Mouse (Mus musculus): Measurements from ENCODE around the gene Aox4.

Aox4 gene

GRCm38 (mm10) chr1:58210203-58210602 lies at the start of gene Aox4:
Gene Aox4, plus strand, starts transcription at chr1:58210397.
- peak; percentile 40 to 67 for DNase-seq (ENCODE audit: low spot score in 2 of 2)

DNA sequence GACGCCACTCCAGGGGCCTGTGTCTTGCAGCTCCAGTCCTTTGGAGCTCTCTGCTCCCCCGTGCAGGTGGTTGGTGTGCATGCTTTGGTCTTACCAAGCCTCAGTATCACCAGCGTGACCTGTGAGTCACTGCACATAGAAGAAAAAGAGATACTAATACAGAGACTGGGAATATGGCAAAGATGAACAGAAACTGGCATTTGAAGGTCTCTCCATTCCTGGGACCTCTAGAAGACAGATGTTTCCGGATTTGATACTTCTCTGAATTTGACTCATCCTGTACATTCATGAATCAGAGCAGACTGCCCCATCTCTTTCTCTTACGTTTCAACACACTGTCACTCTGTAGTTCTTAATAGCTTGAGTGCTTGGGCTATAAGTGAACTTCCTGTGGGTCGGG lies 40.3 kb upstream of the Aox4 start:
- no peak for DNase-seq (ENCODE audit: low spot score in 2 of 2)

DNA sequence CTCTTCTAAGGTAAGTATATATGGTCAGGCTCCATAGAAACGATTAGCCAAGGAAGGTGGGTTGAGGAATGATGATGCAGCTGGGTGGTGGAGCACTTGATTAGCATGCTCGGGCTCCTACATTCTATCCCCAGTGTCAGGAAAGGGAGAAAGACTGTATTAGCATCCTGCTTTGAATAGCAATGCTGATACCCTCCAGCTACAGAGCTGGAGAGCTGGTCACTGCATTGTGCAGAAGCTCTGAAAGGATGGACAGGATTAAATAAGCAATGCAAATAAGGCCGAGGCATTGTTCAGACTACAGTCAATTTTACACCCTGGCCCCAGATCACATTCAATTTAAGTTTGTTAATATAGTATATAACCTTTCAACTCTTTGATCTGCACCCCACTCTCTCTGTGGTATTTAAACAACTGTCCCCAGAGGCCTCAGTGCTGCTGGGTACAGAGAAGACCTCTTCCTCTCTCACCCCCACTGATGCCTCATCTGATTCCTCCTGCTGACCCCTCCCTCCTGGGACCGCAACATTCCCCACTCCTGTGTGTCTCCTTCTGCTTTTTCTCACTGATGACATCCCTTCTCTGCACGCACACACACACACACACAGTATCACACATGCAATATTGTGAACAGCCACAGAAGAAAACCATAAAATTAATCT lies 21.6 kb upstream of the Aox4 start:
- no peak for DNase-seq (ENCODE audit: low spot score in 2 of 2)

GRCm38 (mm10) chr1:58194317-58194716 lies 15.9 kb upstream of the Aox4 start:
- DNase-seq (ENCODE audit: low spot score in 2 of 2) = no peak

GRCm38 (mm10) chr1:58194988-58195387 lies 15.2 kb upstream of the Aox4 start:
- DNase-seq (ENCODE audit: low spot score in 2 of 2) = no peak

DNA sequence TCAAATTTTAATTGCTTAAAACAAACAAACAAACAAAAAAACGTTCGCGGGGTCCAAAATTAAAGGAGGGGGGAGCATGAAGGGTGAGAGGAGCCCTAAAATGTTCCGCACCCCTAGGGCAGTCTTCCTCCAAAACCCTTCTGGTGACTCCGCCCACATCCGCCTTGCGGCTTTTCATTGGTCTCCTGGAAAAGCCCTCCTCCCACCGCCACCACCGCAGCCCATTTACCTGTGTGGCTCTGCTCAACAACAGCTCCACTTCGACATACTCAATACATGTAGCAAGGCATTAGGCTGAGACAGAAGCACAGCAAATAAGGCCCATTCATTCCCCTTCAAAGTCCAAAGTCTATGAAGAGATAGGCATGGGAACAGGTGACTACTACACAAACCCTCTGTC lies 14.7 kb upstream of the Aox4 start:
- no peak for DNase-seq (ENCODE audit: low spot score in 2 of 2)

- DNase-seq (ENCODE audit: low spot score in 2 of 2) = no peak
Measured at GRCm38 (mm10) chr1:58197023-58197422, 13.2 kb upstream of the Aox4 start.

DNA sequence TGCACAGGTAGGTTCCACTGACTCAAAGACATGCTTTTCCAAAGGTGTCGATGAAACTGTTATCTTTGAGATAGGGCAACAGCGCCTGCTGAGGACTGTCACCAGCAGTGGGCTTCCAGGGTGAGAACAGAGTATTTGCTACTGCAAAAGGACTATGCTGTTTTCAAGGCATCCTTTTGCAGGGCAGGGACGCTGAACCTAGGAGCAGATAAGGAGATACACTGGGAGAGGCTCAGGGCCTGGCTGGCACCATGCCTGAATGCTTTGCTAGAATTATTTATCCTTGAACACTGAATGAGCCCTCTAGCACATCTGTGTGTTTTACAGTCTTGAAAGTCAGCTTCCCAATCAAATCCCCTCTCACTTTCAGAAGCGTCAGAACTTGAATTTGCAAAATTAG lies 11.8 kb upstream of the Aox4 start:
- no peak for DNase-seq (ENCODE audit: low spot score in 2 of 2)

DNA sequence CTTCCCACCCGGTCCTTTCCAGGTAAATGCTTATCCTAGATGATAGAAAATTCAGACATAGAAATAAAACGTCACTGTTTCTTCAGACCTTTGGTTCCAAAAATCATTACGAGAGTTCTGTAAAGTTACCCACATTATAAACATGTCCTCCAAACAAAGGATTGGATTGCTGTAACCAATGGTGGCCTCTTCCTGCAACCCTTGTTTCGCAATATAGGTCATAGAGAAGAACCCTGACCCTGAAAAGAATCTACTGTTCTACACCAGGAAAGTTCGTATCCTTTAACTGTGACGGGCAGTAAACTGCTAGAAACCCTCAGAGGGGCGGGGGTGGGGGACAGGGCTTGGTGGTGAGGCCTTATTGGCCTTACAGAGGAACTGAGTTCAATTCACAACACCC lies 2.6 kb downstream of the Aox4 start:
- no peak for DNase-seq (ENCODE audit: low spot score in 2 of 2)

- DNase-seq (ENCODE audit: low spot score in 2 of 2) = no peak
Measured at GRCm38 (mm10) chr1:58213838-58214237, 3.6 kb downstream of the Aox4 start.

DNA sequence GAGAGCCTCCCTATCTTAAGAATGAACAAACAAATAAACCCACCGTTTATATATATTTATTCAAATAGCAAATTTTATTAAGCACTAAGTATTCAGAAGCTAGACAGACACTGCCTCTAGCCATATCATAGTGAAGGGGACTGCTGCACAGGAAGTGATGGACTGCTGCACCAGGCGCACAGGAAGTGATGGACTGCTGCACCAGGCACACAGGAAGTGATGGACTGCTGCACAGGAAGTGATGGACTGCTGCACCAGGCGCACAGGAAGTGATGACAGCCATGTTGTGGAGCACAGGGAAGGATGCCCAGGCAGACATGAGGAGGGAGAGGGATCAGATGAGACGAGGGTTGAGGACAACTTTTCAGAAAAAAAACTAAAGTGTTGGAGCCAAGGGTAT lies 5.2 kb downstream of the Aox4 start:
- no peak for DNase-seq (ENCODE audit: low spot score in 2 of 2)

DNA sequence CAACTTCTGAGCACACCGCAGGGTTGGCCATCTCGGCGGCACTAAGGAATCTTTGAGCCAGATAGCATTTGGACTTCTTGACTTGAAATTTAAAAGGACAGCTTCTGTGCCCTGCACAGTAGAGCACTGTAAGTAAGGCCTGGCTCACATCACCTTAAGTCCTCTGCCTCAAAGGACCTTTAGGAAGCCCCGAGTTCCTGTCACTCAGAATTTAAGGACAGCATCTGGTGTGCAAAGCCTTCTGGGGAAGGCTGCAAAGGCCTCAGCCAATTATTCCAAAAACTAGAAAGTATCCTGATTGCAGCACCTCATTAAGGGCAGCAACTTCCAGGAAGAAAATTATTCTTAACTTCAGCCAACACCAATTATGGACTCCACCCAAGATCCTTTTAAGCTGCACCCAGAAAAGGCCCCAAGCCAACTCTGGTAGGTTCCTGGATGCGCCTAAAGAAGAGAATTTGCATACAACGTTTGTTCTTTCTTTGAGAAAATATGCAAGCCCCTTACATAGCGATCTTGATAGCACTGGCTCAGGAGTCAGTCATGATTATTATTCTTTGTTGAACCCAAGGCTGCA lies 5.8 kb downstream of the Aox4 start:
- DNase-seq (ENCODE audit: low spot score in 2 of 2) = no peak

- DNase-seq (ENCODE audit: low spot score in 2 of 2) = no peak
Measured at GRCm38 (mm10) chr1:58221070-58221469, 10.9 kb downstream of the Aox4 start.

GRCm38 (mm10) chr1:58221879-58222278 lies 11.7 kb downstream of the Aox4 start:
- no peak for DNase-seq (ENCODE audit: low spot score in 2 of 2)

DNA sequence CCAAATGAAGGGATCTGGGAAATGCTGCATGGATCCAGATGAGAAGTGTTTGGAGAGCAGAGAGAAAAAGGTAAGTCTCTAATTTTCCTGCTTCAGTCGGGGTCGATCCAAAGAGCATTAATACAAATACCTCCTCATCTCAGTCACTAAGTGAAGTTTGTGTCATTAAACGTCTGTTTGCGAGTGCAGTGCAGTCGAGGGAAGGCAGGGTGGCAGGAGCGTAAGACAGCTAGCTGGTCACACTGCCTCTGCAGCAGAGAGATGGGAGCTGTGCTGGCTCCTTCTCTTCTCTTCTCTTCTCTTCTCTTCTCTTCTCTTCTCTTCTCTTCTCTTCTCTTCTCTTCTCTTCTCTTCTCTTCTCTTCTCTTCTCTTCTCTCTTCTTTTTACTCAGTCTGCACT lies 17.9 kb downstream of the Aox4 start:
- DNase-seq (ENCODE audit: low spot score in 2 of 2) = no peak

GRCm38 (mm10) chr1:58228916-58229315 lies 18.7 kb downstream of the Aox4 start:
- no peak for DNase-seq (ENCODE audit: low spot score in 2 of 2)

- no peak for DNase-seq (ENCODE audit: low spot score in 2 of 2)
Measured at GRCm38 (mm10) chr1:58229774-58230173, 19.6 kb downstream of the Aox4 start.

DNA sequence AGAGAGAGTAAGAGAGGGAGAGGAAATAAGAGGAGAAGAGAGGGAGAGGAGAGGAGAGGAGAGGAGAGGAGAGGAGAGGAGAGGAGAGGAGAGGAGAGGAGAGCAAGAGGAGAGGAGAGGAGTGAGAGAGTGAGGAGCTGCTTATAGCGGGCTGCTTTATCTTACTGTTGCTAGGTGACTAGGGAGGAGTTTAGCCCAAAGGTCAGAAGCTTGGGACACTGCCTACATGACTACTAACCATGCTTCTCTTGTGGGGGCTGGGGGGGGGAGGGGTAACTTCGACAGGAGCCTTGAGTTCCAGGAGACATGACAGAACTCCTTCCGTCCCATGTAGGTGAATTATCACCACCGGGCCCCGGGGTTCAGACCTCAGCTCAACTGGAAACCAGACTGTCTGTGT lies 20.3 kb downstream of the Aox4 start:
- DNase-seq (ENCODE audit: low spot score in 2 of 2) = no peak

- no peak for DNase-seq (ENCODE audit: low spot score in 2 of 2)
Measured at GRCm38 (mm10) chr1:58235405-58235804, 25.2 kb downstream of the Aox4 start.

GRCm38 (mm10) chr1:58237527-58238299 lies 27.5 kb downstream of the Aox4 start:
- no peak for DNase-seq (ENCODE audit: low spot score in 2 of 2)

DNA sequence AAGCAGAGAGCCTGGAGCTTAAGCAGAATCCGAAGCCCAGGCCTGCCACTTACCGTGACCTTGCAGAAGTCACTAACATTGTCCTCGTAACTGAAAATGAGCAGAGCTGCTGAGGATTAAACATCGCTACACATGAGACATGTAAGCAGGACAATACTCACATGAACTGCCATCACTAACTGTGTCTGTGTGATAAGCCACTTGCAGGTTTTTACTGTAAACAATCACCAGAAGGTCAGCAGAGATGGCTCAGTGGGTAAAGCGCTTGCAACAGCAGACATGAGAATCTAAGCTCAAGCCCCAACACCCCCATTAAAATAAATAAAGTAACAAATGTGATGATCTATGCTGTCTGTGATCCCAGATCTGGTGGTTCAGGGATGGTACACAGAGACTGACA lies 28.2 kb downstream of the Aox4 start:
- no peak for DNase-seq (ENCODE audit: low spot score in 2 of 2)

- no peak for DNase-seq (ENCODE audit: low spot score in 2 of 2)
Measured at GRCm38 (mm10) chr1:58238961-58239360, 28.8 kb downstream of the Aox4 start.

- DNase-seq (ENCODE audit: low spot score in 2 of 2) = no peak
Measured at GRCm38 (mm10) chr1:58240347-58240746, 30.1 kb downstream of the Aox4 start.

Data from urinary bladder, adult 18-20 months (tissue).